Comparison of ENCODE assay signal across 25 mouse cellular contexts in the genomic region with DNA sequence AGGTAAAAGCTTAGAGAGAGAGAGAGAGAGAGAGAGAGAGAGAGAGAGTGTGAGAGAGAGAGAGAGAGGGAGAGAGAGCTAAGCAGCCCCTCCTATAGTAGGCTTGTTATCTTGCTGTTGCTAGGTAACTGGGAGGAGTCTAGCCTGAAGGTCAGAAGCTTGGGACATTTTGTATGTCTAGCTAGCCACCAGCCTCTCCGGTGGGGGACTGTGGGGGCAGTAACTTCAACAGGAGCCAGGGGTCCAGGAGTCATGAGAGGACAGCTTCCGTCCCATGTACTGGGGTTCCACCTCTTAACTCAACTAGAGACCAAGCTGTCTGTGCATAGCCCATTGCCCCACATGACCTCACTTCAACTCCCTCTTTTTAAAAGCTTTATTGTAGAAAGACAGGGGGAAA. TPM values are rescaled to one million over a fixed set of nuclear protein-coding genes. Genes with fewer than 3 reads are reported as not detected.
DNase-seq lines count a peak whose midpoint lies in the region; ATAC-seq and TF ChIP-seq lines count a peak whose summit lies in the region.
"Had no signal": no experiment of that assay in that cellular context is flagged by ENCODE, and none has a peak within 500 bp of the region (broad histone marks: within the 10 kb centered on the region; RNA-seq: fewer than 3 reads in every experiment).

No protein-coding gene starts in this region.

- H3K27ac ChIP-seq in heart, embryonic 13.5 days (replicated peaks) = no peak overlapping the region
- no peak overlapping the region for H3K27ac ChIP-seq in intestine, postnatal 0 days (ENCODE audit: low read depth, low read length)
- H3K27ac ChIP-seq: embryonic facial prominence, embryonic 15.5 days; forebrain, embryonic 10.5 days; gastrocnemius, adult 2 months; hindbrain, embryonic 10.5 days; hindbrain, embryonic 14.5 days; intestine, embryonic 15.5 days; kidney, embryonic 15.5 days had no signal

- H3K4me3 ChIP-seq in heart, embryonic 13.5 days = no peak overlapping the region
- no peak overlapping the region for H3K4me3 ChIP-seq in intestine, postnatal 0 days (ENCODE audit: low read depth, low read length)
- H3K4me3 ChIP-seq: embryonic facial prominence, embryonic 15.5 days; erythroblast, embryonic 14.5 days; forebrain, embryonic 10.5 days; gastrocnemius, adult 2 months; hindbrain, embryonic 10.5 days; intestine, embryonic 15.5 days; kidney, embryonic 15.5 days had no signal

- H3K9me3 ChIP-seq in heart, embryonic 13.5 days = no peaks in the 10 kb centered on the region
- H3K9me3 ChIP-seq in intestine, postnatal 0 days (ENCODE audit: control insufficient read depth) = no peaks in the 10 kb centered on the region
- H3K9me3 ChIP-seq: embryonic facial prominence, embryonic 15.5 days; forebrain, embryonic 10.5 days; hindbrain, embryonic 10.5 days; intestine, embryonic 15.5 days; kidney, embryonic 15.5 days had no signal

- no peaks in the 10 kb centered on the region for H3K36me3 ChIP-seq in heart, embryonic 13.5 days
- H3K36me3 ChIP-seq in intestine, postnatal 0 days (ENCODE audit: control insufficient read depth, insufficient read depth) = no peaks in the 10 kb centered on the region
- H3K36me3 ChIP-seq: embryonic facial prominence, embryonic 15.5 days; forebrain, embryonic 10.5 days; hindbrain, embryonic 10.5 days; intestine, embryonic 15.5 days; kidney, embryonic 15.5 days had no signal

- intact Hi-C loops in heart, postnatal 36 days (cut with DNase I) = no loop called here

- H3K4me1 ChIP-seq in heart, embryonic 13.5 days = peaks cover 15% of the 10 kb centered on the region
- no peaks in the 10 kb centered on the region for H3K4me1 ChIP-seq in intestine, postnatal 0 days (replicated peaks; ENCODE audit: control insufficient read depth, insufficient read depth, low read length)
- H3K4me1 ChIP-seq: embryonic facial prominence, embryonic 15.5 days; hindbrain, embryonic 10.5 days; intestine, embryonic 15.5 days; kidney, embryonic 15.5 days had no signal

- ATAC-seq in heart, embryonic 13.5 days (ENCODE audit: extremely low read depth, insufficient number of reproducible peaks, low FRiP score, low TSS enrichment) = no peak
- ATAC-seq in intestine, postnatal 0 days = no peak
- ATAC-seq: forebrain, embryonic 14.5 days; intestine, embryonic 15.5 days had no signal

- TF ChIP-seq CTCF in intestine, postnatal 0 days (IDR thresholded peaks at IDR 0.05; ENCODE audit: low read depth) = no peak

- WGBS in heart, embryonic 13.5 days = 30% methylated on average over 2 of the region's 2 CpGs
- WGBS in intestine, postnatal 0 days = 39% methylated on average over 2 of the region's 2 CpGs

- peak; percentile 37 to 39 for DNase-seq in adrenal gland, postnatal 36 days
- no peak for DNase-seq in adrenal gland, postnatal 10 days
- DNase-seq in heart, postnatal 36 days = no peak
- DNase-seq in retina, postnatal 1 day = peak; percentile 8
- no peak for DNase-seq in retina, embryonic 14.5 days (ENCODE audit: low spot score)
- DNase-seq: adrenal gland, adult 8-10 months; cerebellum, adult 11 months; cerebellum, adult 8-10 months; cerebellum, postnatal 14 days; embryo, embryonic 11 days; gastrocnemius, adult 2 months; gastrocnemius, postnatal 25 days; kidney, adult 2 months had no signal

- H3K4me2 ChIP-seq in heart, embryonic 13.5 days = peak overlapping the region; percentile 32
- no peak overlapping the region for H3K4me2 ChIP-seq in intestine, postnatal 0 days (replicated peaks; ENCODE audit: low read depth)
- H3K4me2 ChIP-seq: embryonic facial prominence, embryonic 15.5 days; hindbrain, embryonic 14.5 days; intestine, embryonic 15.5 days; kidney, embryonic 15.5 days had no signal

- H3K27me3 ChIP-seq in heart, embryonic 13.5 days (replicated peaks) = no peaks in the 10 kb centered on the region
- H3K27me3 ChIP-seq in intestine, postnatal 0 days (replicated peaks; ENCODE audit: control insufficient read depth, insufficient read depth, low read length) = no peaks in the 10 kb centered on the region
- H3K27me3 ChIP-seq: embryonic facial prominence, embryonic 15.5 days; intestine, embryonic 15.5 days; kidney, embryonic 15.5 days had no signal

- 0 out of 2 replicates have a peak overlapping the region, but pooled peaks have one; percentile 5 for H3K9ac ChIP-seq in heart, embryonic 13.5 days
- no peak overlapping the region for H3K9ac ChIP-seq in intestine, postnatal 0 days (ENCODE audit: low read depth, low read length)
- H3K9ac ChIP-seq: embryonic facial prominence, embryonic 15.5 days; hindbrain, embryonic 14.5 days; intestine, embryonic 15.5 days; kidney, embryonic 15.5 days had no signal

RNA-seq across cellular contexts. Expression of a gene that starts 12.6 kb away (rescaled TPM):
- total RNA-seq in adrenal gland, postnatal 36 days (2021) = 100 to 1,000 TPM; 289 to 393 TPM
- total RNA-seq in adrenal gland, postnatal 10 days (2021) = 100 to 1,000 TPM; 387 to 442 TPM
- polyA plus RNA-seq in heart, embryonic 13.5 days (2015; fragmentation: Nextera tagmentation; extraction: Ambion mirVana) = 0.15 TPM in 1 of 2 replicates, not detected in the other
- total RNA-seq in heart, postnatal 36 days (2021) = 10 to 100 TPM in 1 of 2 experiments, 1 to 10 TPM in 1; 3.7 to 11.8 TPM
- polyA plus RNA-seq in intestine, postnatal 0 days (2015; fragmentation: Nextera tagmentation; extraction: Ambion mirVana) = not detected in 2 replicates
- total RNA-seq: common myeloid progenitor, adult 5-6 weeks had no signal
- polyA plus RNA-seq: embryonic facial prominence, embryonic 11.5 days; erythroblast, embryonic 14.5 days; forebrain, embryonic 10.5 days; forebrain, embryonic 14.5 days; hindbrain, embryonic 10.5 days; hindbrain, embryonic 14.5 days; intestine, embryonic 15.5 days; kidney, embryonic 15.5 days had no signal

RNA-seq across cellular contexts. Expression of a gene that starts 31.4 kb away (rescaled TPM):
- 1 to 10 TPM; 8.8 TPM for total RNA-seq in adrenal gland, postnatal 36 days (2021)
- 10 to 100 TPM; 14.3 to 17.1 TPM for total RNA-seq in adrenal gland, postnatal 10 days (2021)
- 93.0 and 96.8 TPM in 2 replicates for polyA plus RNA-seq in heart, embryonic 13.5 days (2015; fragmentation: Nextera tagmentation; extraction: Ambion mirVana)
- 1 to 10 TPM; 5.7 to 7.2 TPM for total RNA-seq in heart, postnatal 36 days (2021)
- polyA plus RNA-seq in intestine, postnatal 0 days (2015; fragmentation: Nextera tagmentation; extraction: Ambion mirVana) = 39.6 and 40.7 TPM in 2 replicates

RNA-seq across cellular contexts. Expression of a gene that starts 51.7 kb away (rescaled TPM):
- total RNA-seq in adrenal gland, postnatal 36 days (2021) = 100 to 1,000 TPM; 505 to 659 TPM
- total RNA-seq in adrenal gland, postnatal 10 days (2021) = 100 to 1,000 TPM; 295 to 433 TPM
- polyA plus RNA-seq in heart, embryonic 13.5 days (2015; fragmentation: Nextera tagmentation; extraction: Ambion mirVana) = 147 and 163 TPM in 2 replicates
- 100 to 1,000 TPM; 379 to 387 TPM for total RNA-seq in heart, postnatal 36 days (2021)
- 101 and 109 TPM in 2 replicates for polyA plus RNA-seq in intestine, postnatal 0 days (2015; fragmentation: Nextera tagmentation; extraction: Ambion mirVana)

Comparison
In these comparisons a context has a peak if more than half of its experiments do, and no peak if none do; other contexts are left out.
1. DNase-seq: peak in adrenal gland, postnatal 36 days (2 of 2) and retina, postnatal 1 day (single experiment); none in adrenal gland, postnatal 10 days (single experiment), heart, postnatal 36 days (0 of 2) and retina, embryonic 14.5 days (single experiment).
2. RNA of a gene that starts 12.6 kb away (total RNA-seq): 387 to 442 TPM in adrenal gland, postnatal 10 days and 289 to 393 TPM in adrenal gland, postnatal 36 days; 3.7 to 11.8 TPM in heart, postnatal 36 days; every median in the first group is over 10 times any median in the second.